Mouse (Mus musculus) kidney, postnatal 0 days (tissue): ENCODE measurements at regions not wholly inside any gene's neighbourhood (a gene's known extent, or its start where the extent isn't known, plus 50 kb on each side); places are given as distances from the start of the nearest gene placed in this dataset.

Source experiments
- ATAC-seq: fragments of 200-750 bp; cut with Nextera tagmentation; replicated peaks from 2 replicates; pipeline ENCODE4 v1.8.0; 2017; ENCODE audit warnings: low read depth, moderate number of reproducible peaks, moderate TSS enrichment, moderate library complexity; ENCODE audit not compliant: low FRiP score
- DNase-seq: peaks from one replicate; pipeline ENCODE4 v3.0.0-alpha.2; 2016; ENCODE audit warnings: low spot score
- H3K27ac ChIP-seq: fragments of 300-500 bp; sonication (generic); 2 replicates; pipeline ENCODE4 v1.5.1; 2014; ENCODE audit warnings: mild to moderate bottlenecking
- H3K27me3 ChIP-seq: fragments of 300-500 bp; sonication (generic); 2 replicates; pipeline ENCODE4 v1.6.1; 2014; ENCODE audit warnings: low read length, mixed read lengths; ENCODE audit not compliant: insufficient read depth
- H3K36me3 ChIP-seq: fragments of 300-500 bp; sonication (generic); 2 replicates; pipeline ENCODE4 v1.6.1; 2014; ENCODE audit warnings: low read length, mixed read lengths; ENCODE audit not compliant: insufficient read depth
- H3K4me1 ChIP-seq: fragments of 300-500 bp; sonication (generic); replicated peaks from 2 replicates; pipeline ENCODE4 v1.6.1; 2014; ENCODE audit warnings: antibody characterized with exemption, low read length, mixed read lengths; ENCODE audit not compliant: insufficient read depth
- H3K4me2 ChIP-seq: fragments of 300-500 bp; sonication (generic); 2 replicates; pipeline ENCODE4 v1.6.1; 2014; ENCODE audit warnings: mild to moderate bottlenecking, low read length, moderate library complexity, mixed read lengths
- H3K4me3 ChIP-seq: fragments of 300-500 bp; sonication (generic); replicated peaks from 2 replicates; pipeline ENCODE4 v1.5.1; 2014; ENCODE audit warnings: low read depth, low read length
- H3K9ac ChIP-seq: fragments of 300-500 bp; sonication (generic); 2 replicates; pipeline ENCODE4 v1.6.1; 2014; ENCODE audit warnings: low read depth, low read length
- H3K9me3 ChIP-seq: fragments of 300-500 bp; sonication (generic); replicated peaks from 2 replicates; pipeline ENCODE4 v1.6.1; 2016; ENCODE audit warnings: low read length, inconsistent platforms, mixed read lengths
- CTCF ChIP-seq: IDR thresholded peaks from 2 replicates; pipeline ENCODE4 v1.5.1; 2016; ENCODE audit warnings: antibody characterized with exemption, low read depth, mild to moderate bottlenecking, moderate library complexity
- WGBS: fragments of 180-500 bp; shearing (Covaris S2); extraction: QIAGEN DNeasy Blood & Tissue Kit; methylation state at CpG from one replicate; pipeline ENCODE4 v1.1.7; 2014; 5-methylcytosine and 5-hydroxymethylcytosine counted together

GRCm38 (mm10) chr2:159586697-159587473 lies 747.1 kb downstream of the Gm826 start:
- DNase-seq: peak; percentile 78
- Histone ChIP-seq H3K4me3 (no peak overlapping the region), H3K27ac (no peak overlapping the region), H3K27me3 (no peaks in the 10 kb centered on the region), H3K9me3 (no peaks in the 10 kb centered on the region), H3K4me1 (no peaks in the 10 kb centered on the region), H3K36me3 (no peaks in the 10 kb centered on the region), H3K9ac (no peak overlapping the region), H3K4me2 (no peak overlapping the region)
- no peak for ATAC-seq
- 17% methylated on average over 6 of the region's 6 CpGs for WGBS
- TF ChIP-seq CTCF: peak; percentile 67

GRCm38 (mm10) chr2:159591396-159592124 lies 742.4 kb downstream of the Gm826 start:
- no peaks in the 10 kb centered on the region for H3K9me3 ChIP-seq
- 85% methylated on average over 2 of the region's 2 CpGs for WGBS
- ATAC-seq (no peak), DNase-seq (no peak)
- TF ChIP-seq CTCF: no peak
- no peak overlapping the region for H3K9ac ChIP-seq
- H3K36me3 ChIP-seq: no peaks in the 10 kb centered on the region
- H3K27ac ChIP-seq: no peak overlapping the region
- H3K4me3 ChIP-seq: no peak overlapping the region
- H3K4me2 ChIP-seq: no peak overlapping the region
- no peaks in the 10 kb centered on the region for H3K4me1 ChIP-seq
- H3K27me3 ChIP-seq: no peaks in the 10 kb centered on the region

GRCm38 (mm10) chr2:159592841-159593240 lies 741.1 kb downstream of the Gm826 start:
- Histone ChIP-seq H3K27me3 (no peaks in the 10 kb centered on the region), H3K9me3 (no peaks in the 10 kb centered on the region), H3K9ac (no peak overlapping the region), H3K4me2 (no peak overlapping the region), H3K27ac (no peak overlapping the region), H3K36me3 (no peaks in the 10 kb centered on the region), H3K4me1 (no peaks in the 10 kb centered on the region), H3K4me3 (no peak overlapping the region)
- ATAC-seq (no peak), DNase-seq (peak; percentile 15)
- TF ChIP-seq CTCF: no peak
- WGBS: 53% methylated on average over 5 of the region's 5 CpGs

- Histone ChIP-seq H3K4me1 (no peaks in the 10 kb centered on the region), H3K9me3 (no peaks in the 10 kb centered on the region), H3K4me2 (no peak overlapping the region), H3K9ac (no peak overlapping the region), H3K27me3 (no peaks in the 10 kb centered on the region), H3K27ac (no peak overlapping the region), H3K36me3 (no peaks in the 10 kb centered on the region), H3K4me3 (no peak overlapping the region)
- TF ChIP-seq CTCF: no peak
- ATAC-seq (no peak), DNase-seq (peak; percentile 45)
- 32% methylated on average over 6 of the region's 6 CpGs for WGBS
These were observed 737.7 kb downstream of the Gm826 start for GRCm38 (mm10) chr2:159596285-159596684.

DNA sequence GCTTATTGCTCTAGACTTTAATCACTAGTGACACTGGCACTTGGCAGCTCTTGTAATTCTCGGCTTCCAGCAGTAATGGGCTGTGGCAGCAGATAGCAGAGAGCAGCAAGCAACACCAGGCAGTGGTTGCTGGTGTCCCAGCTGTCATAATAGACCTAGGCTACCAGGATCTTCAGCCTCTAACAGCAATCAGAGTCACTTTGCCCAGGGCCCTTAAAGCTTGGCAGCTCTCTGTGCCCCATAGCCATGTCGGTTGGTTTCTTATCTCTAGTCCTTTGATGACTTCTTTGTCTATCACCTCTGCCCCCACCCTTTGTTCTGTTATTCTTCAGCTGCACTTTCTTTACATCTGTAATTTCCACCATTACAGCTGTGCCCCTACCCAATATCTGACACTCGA lies 735.9 kb downstream of the Gm826 start:
- Histone ChIP-seq H3K4me3 (no peak overlapping the region), H3K9ac (no peak overlapping the region), H3K27me3 (no peaks in the 10 kb centered on the region), H3K4me1 (no peaks in the 10 kb centered on the region), H3K4me2 (no peak overlapping the region), H3K9me3 (no peaks in the 10 kb centered on the region), H3K36me3 (no peaks in the 10 kb centered on the region), H3K27ac (no peak overlapping the region)
- WGBS: 51% methylated on average over 3 of the region's 3 CpGs
- ATAC-seq (no peak), DNase-seq (no peak)
- TF ChIP-seq CTCF: no peak

DNA sequence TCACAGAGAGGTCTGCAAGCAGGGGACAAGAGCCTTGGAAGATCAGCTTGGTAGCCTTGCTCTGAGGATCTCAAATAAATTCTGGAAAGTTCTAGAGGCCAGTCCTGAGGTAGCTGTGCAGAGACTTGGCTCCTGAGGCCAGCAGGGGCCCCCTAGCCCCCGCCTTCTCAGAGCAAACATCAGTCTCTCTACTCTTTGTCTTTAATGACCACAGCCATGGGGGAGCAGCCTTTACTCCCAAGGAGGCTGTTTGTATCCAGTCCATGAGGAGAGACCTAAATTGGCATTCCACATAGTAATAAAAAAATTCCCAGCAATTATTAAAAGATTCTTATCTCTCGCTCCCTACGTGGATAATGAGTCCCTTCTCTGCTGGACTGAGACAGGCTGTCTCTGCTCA lies 726.8 kb downstream of the Gm826 start:
- WGBS: 8% methylated on average over 3 of the region's 3 CpGs
- Histone ChIP-seq H3K9ac (no peak overlapping the region), H3K27ac (no peak overlapping the region), H3K9me3 (no peaks in the 10 kb centered on the region), H3K4me2 (no peak overlapping the region), H3K36me3 (no peaks in the 10 kb centered on the region), H3K4me3 (no peak overlapping the region), H3K4me1 (no peaks in the 10 kb centered on the region), H3K27me3 (no peaks in the 10 kb centered on the region)
- TF ChIP-seq CTCF: no peak
- DNase-seq: no peak
- no peak for ATAC-seq
